Mouse (Mus musculus): ENCODE results near the gene Tcl1b1.
"Not testable (repeated sequence)": the region's sequence is repeated elsewhere in the genome, so short reads cannot be mapped to it uniquely, and the experiment has no call there.

The Tcl1b1 gene

DNA sequence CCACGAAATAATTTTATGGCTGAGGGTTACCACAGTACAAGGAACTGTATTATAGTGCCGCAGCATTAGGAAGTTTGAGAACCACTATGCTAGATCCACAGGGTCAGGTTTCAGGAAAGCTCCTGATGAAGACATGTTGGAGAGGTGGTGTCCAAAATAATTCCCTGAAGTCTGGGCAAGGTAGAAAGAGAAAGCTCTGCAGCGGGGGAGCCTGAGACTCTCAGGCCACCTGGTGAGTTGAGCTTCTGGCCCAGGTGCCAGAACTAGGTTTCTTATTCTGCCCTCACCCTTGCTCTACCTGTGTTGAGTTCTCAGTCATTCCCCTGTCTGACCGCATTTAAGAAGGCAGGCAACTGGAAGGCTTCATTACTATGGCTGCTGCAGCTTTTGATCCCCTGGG, at the start of gene Tcl1b1:
Gene Tcl1b1, plus strand, starts transcription at position 301 of the 400 bp plus-strand sequence.
- DNase-seq (ENCODE audit: low read depth): no peak

GRCm38 (mm10) chr12:105109812-105110211, 49.7 kb upstream of the Tcl1b1 start:
- no peak for DNase-seq (ENCODE audit: low read depth)

GRCm38 (mm10) chr12:105112321-105112988, 47.0 kb upstream of the Tcl1b1 start:
- DNase-seq (ENCODE audit: low read depth): no peak

GRCm38 (mm10) chr12:105116648-105117047, 42.8 kb upstream of the Tcl1b1 start:
- peak; percentile 28 for DNase-seq (ENCODE audit: low read depth)

GRCm38 (mm10) chr12:105125362-105125761, 34.1 kb upstream of the Tcl1b1 start:
- no peak for DNase-seq (ENCODE audit: low read depth)

- no peak for DNase-seq (ENCODE audit: low read depth)
Measured at GRCm38 (mm10) chr12:105126516-105126915, 33.0 kb upstream of the Tcl1b1 start.

GRCm38 (mm10) chr12:105127607-105128006, 31.9 kb upstream of the Tcl1b1 start:
- DNase-seq (ENCODE audit: low read depth): no peak

- not testable (repeated sequence) for DNase-seq (ENCODE audit: low read depth)
Measured at GRCm38 (mm10) chr12:105129494-105130205, 29.8 kb upstream of the Tcl1b1 start.

GRCm38 (mm10) chr12:105134167-105134566, 25.3 kb upstream of the Tcl1b1 start:
- DNase-seq (ENCODE audit: low read depth): peak; percentile 50

GRCm38 (mm10) chr12:105134826-105135225, 24.7 kb upstream of the Tcl1b1 start:
- DNase-seq (ENCODE audit: low read depth): not testable (repeated sequence)

- DNase-seq (ENCODE audit: low read depth): not testable (repeated sequence)
Measured at GRCm38 (mm10) chr12:105137729-105138128, 21.8 kb upstream of the Tcl1b1 start.

DNA sequence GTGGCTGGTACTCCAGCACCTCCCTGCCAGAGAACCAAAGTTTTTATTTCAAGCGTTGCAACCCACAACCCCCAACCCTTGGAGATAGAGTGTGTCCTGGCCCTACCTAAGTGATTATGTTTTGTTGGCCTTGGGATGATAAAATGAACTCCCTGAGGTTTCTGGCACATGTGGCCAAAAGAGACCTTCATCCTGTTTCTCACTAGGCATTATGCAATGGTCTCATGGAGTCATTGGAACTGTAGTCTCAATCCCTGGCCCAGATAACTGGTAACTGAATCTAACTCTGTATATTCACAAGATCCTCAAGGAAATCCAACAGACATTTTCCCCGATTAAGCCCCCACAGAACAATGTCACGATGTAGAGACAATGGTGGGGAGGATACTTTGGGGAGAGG, 16.4 kb upstream of the Tcl1b1 start:
- no peak for DNase-seq (ENCODE audit: low read depth)

DNA sequence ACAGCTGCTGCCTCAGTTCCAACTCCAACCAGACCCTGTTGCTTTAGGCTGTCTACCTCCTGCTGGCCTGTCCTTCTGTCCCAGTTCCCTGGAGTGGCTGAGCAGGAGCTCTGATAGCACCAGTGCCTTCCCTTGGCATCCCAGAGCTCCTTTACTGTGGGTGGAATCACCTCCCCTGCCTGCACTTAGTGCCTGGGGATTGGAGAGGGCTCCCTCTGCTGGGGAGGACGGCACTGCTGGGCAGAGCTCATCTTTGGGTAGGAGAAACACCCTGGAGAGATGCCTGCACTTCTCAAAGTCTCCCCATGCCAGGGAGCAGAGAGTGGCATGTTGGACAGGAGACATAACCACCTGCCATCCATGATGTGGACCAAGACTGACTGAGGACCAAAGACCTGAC, 14.6 kb upstream of the Tcl1b1 start:
- not testable (repeated sequence) for DNase-seq (ENCODE audit: low read depth)

- no peak for DNase-seq (ENCODE audit: low read depth)
Measured at GRCm38 (mm10) chr12:105145714-105146113, 13.8 kb upstream of the Tcl1b1 start, which contains the start of gene Tcl1b2. Gene Tcl1b2 (plus strand): TSS chr12:105146014.

DNA sequence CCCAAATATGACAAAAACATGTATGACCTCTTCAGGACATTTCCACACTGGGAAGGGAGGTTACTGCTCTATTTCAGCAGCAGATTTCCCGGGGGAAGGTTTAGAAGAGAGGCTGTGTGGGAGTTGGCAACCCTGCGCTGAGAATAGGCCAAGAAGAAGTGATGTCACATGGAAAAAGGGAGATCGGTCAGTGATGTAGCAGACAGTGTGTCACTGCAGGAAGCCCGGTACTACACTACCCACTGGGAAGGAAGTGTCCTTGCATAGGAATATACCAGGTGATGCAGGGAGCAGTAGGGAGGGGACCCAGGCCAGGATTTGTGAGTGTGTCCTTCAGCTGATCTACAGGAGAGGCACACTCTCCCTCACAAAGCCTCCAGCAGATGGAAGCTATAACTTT, 4.2 kb upstream of the Tcl1b1 start:
- DNase-seq (ENCODE audit: low read depth): not testable (repeated sequence)

DNA sequence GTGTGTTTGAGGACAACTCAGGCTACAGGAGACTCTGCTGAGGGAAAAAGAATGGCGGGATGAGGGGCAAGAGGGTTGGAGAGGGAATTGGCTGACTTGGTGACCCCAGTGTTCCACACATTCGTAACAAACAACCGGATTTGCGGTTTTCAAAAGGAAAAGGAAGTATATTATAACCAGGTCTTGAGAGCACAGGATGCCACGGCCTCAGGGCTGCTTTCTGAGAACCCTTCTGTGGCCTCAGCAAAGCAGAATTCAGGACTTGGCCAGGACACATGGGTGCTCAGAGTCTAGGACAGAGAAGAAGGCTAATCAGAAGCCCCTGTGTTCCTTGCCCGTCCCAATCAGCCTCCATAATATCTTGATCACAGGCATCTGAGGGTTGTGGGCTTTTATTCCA, 648 bp upstream of the Tcl1b1 start:
- DNase-seq (ENCODE audit: low read depth): no peak

DNA sequence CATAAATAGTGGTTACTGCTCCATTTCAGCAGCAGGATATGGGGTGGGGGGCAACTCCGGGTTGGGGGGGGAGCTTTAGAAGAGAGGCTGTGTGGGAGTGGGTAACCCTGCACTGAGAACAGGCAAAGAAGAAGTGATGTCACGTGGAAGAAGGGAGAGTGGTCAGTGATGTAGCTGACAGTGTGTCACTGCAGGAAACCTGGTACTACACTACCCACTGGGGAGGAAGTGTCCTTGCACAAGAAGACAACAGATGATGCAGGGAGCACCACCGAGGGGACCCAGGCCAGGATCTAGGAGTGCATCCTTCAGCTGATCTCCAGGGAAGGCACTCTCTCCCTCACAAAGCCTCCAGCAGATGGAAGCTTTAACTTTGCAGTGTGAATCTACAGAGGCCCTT, 7.2 kb downstream of the Tcl1b1 start:
- no peak for DNase-seq (ENCODE audit: low read depth)

DNA sequence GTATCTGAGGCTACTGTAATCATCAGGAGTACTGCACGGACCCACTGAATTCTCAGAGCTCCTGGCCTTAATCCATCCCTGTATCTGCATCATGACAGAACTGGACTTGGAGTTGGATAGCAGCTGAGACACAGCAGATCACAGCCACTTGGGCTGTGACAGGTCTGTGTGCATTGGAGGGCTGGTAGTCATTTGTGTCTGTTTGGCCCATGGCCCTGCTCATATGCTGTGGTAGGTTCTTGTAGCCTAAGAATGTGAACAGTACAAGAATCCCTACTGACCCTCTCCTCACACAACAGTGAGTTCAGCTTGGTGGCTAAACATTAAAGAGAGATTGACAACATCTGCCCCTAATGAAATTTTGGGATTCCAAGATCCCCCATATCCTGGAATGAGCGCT, 13.9 kb downstream of the Tcl1b1 start:
- no peak for DNase-seq (ENCODE audit: low read depth)

DNA sequence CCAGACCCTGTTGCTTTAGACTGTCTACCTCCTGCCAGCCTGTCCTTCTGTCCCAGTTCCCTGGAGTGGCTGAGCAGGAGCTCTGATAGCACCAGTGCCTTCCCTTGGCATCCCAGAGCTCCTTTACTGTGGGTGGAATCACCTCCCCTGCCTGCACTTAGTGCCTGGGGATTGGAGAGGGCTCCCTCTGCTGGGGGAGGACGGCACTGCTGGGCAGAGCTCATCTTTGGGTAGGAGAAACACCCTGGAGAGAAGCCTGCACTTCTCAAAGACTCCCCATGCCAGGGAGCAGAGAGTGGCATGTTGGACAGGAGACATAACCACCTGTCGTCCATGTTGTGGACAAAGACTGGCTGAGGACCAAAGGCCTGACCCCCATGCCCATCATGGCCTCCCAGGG, 14.8 kb downstream of the Tcl1b1 start:
- not testable (repeated sequence) for DNase-seq (ENCODE audit: low read depth)

- not testable (repeated sequence) for DNase-seq (ENCODE audit: low read depth)
Measured at GRCm38 (mm10) chr12:105176044-105176443, 16.6 kb downstream of the Tcl1b1 start, which contains the start of gene Tcl1b5. Gene Tcl1b5 (plus strand): TSS chr12:105176344.

GRCm38 (mm10) chr12:105181040-105181644, 21.7 kb downstream of the Tcl1b1 start:
- not testable (repeated sequence) for DNase-seq (ENCODE audit: low read depth)

- DNase-seq (ENCODE audit: low read depth): not testable (repeated sequence)
Measured at GRCm38 (mm10) chr12:105188980-105189379, 29.5 kb downstream of the Tcl1b1 start.

GRCm38 (mm10) chr12:105190743-105191142, 31.3 kb downstream of the Tcl1b1 start, which contains the start of gene Tcl1b3:
Gene Tcl1b3 (plus strand): TSS chr12:105191043.
- not testable (repeated sequence) for DNase-seq (ENCODE audit: low read depth)

Data from 416B (cell line).